Mouse (Mus musculus) hematopoietic stem cell, adult 5-6 weeks (primary cell): ENCODE results near the gene Ly6g6e. TPM values are rescaled to one million over a fixed set of nuclear protein-coding genes. Genes with fewer than 3 reads are reported as not detected.
"Not testable (repeated sequence)": the region's sequence is repeated elsewhere in the genome, so short reads cannot be mapped to it uniquely, and the experiment has no call there.

Experiments used
- ATAC-seq, 2 experiments: fragments of 125-278 bp in 1 of 2; replicated peaks in 1 of 2; 2 replicates each; pipeline ENCODE4 v1.8.0; 2016 to 2017; ENCODE audit warnings: inconsistent platforms in 2 of 2, mild to moderate bottlenecking in 2 of 2, moderate number of reproducible peaks in 2 of 2, low read depth in 1 of 2, moderate TSS enrichment in 1 of 2; ENCODE audit not compliant: low FRiP score in 2 of 2, poor library complexity in 2 of 2, severe bottlenecking in 2 of 2, insufficient read depth in 1 of 2, low TSS enrichment in 1 of 2
- total RNA-seq: library from RNA; stranded (forward); fragments of 172-1452, 232-1000 nt; gene quantifications from 2 replicates; pipeline ENCODE4 v1.2.3, GENCODE M21; 2017

Ly6g6e gene
- total RNA-seq, 1 experiment from 2014 or later = not detected

- ATAC-seq = peak; percentile 48 to 72
These were observed 38.6 kb downstream of the Ly6g6e start, which contains the start of gene Ly6g5b for GRCm38 (mm10) chr17:35115046-35116019. Ly6g5b (minus strand) TSS chr17:35115428.

- ATAC-seq = no peak; a peak in 1 of 4 replicates
These were observed 44.0 kb downstream of the Ly6g6e start for GRCm38 (mm10) chr17:35120745-35121142.

GRCm38 (mm10) chr17:35121143-35121799 lies 44.6 kb downstream of the Ly6g6e start, which contains the start of gene Gpank1:
Gpank1 (plus strand) TSS chr17:35121455.
- peak; percentile 88 to 89 for ATAC-seq

DNA sequence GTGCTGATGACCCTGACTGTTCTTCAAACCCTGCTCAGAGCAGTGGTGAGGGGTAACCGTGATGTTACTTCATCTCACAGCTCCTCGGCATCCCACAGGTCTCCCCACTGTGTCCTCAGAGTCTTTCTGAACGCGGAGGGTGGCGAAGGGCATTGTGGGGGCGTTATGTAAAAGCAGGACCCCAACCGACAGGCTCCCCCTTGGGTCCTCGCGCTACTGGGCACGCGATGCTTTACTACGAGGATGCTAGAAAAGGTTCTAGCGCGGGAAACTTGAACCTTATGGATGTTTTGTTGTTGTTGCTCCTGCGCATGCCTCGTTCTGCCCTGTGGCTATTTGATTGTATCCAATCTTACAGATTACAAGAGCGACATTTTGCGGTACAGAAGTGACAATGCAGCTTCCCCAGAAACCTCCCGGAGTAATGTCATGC lies 45.2 kb downstream of the Ly6g6e start, which contains the start of gene Csnk2b:
Gene Csnk2b (minus strand): TSS at position 183 of the 433 bp plus-strand sequence.
- peak in 1 of 2 experiments; percentile 11; a peak in 1 of 4 replicates for ATAC-seq

- ATAC-seq = not testable (repeated sequence)
These were observed 46.6 kb downstream of the Ly6g6e start for GRCm38 (mm10) chr17:35123287-35123686.

GRCm38 (mm10) chr17:35124261-35124896 lies 47.7 kb downstream of the Ly6g6e start:
- ATAC-seq = not testable (repeated sequence)

DNA sequence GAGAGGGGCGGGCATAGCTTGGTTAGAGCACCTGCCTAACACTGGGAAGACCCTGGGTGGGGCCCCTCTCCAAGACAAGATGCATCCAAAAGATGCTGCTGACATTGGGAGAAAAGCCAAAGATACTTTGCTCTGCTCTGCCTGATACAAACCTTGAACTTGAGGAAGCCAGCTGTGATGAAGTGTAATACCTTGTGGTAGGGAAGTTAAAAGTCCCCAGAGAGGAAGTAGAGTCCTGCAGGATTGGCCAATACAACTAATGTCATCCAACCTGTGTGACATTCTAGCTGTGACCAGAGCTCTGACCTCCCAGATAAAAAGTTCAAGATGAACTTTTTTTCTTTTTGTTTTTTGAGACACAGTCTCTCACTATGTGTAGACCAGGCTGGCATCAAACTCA lies 48.4 kb downstream of the Ly6g6e start:
- no peak; a peak in 1 of 4 replicates for ATAC-seq

DNA sequence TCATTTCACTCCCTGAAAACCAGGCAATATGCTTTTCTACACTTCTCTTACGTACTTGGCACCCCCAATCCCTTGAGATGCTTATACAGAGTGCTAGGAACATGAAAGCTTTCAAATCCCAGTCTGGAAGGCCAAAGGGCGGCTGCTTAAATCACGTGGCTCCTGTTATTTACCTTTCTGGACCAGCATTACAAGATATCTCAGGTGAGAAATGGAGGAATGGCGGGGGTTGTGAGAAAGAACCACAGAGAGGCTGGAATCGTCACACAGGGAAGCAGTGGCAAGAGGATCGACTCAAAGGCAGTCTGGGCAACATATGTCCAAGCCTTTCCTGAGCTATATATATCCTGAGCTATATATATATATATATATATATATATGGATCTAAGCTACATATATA lies 48.9 kb downstream of the Ly6g6e start:
- ATAC-seq = no peak

- peak; percentile 15 to 43; a peak in 2 of 4 replicates for ATAC-seq
These were observed 49.5 kb downstream of the Ly6g6e start, which contains the start of gene D17H6S53E for GRCm38 (mm10) chr17:35126206-35126611. D17H6S53E (plus strand) TSS chr17:35126373.

DNA sequence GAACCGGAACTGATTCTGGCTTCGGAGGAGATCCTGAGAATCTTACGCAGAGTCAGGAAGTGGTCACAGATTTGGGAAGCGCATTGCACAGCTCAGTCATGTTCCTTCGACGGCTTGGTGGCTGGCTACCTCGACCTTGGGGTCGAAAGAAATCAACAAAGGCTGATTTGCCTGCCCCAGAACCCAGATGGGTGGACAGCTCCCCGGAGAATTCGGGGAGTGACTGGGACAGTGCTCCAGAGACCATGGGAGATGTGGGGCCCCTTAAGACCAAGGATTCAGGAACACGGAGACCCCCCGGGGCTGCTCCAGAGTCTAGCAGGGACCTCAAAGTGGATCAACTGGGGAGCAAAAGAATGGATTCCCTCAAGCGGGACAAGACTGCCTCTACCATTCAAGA lies 50.3 kb downstream of the Ly6g6e start:
- no peak for ATAC-seq

Other genes starting within 250 kb of the Ly6g6e start
- 26.7 and 35.4 TPM in 2 replicates for gene Stk19, start 240.0 kb upstream of the Ly6g6e start, total RNA-seq
- gene Dxo, start 239.9 kb upstream of the Ly6g6e start, total RNA-seq = 16.4 and 18.6 TPM in 2 replicates
- gene Skiv2l, start 226.7 kb upstream of the Ly6g6e start, total RNA-seq = 44.0 and 55.5 TPM in 2 replicates
- gene Nelfe, start 226.5 kb upstream of the Ly6g6e start, total RNA-seq = 40.6 and 41.3 TPM in 2 replicates
- not detected in 2 replicates for gene Cfb, start 214.4 kb upstream of the Ly6g6e start, total RNA-seq
- 11.3 and 15.1 TPM in 2 replicates for gene Zbtb12, start 197.4 kb upstream of the Ly6g6e start, total RNA-seq
- not detected in 2 replicates for gene Gm20547, start 194.9 kb upstream of the Ly6g6e start, total RNA-seq
- 3.3 TPM in 1 of 2 replicates, not detected in the other for gene C2, start 178.6 kb upstream of the Ly6g6e start, total RNA-seq
- 106 and 109 TPM in 2 replicates for gene Ehmt2, start 178.4 kb upstream of the Ly6g6e start, total RNA-seq
- 0.19 TPM in 1 of 2 replicates, not detected in the other for gene Slc44a4, start 162.4 kb upstream of the Ly6g6e start, total RNA-seq
- gene Neu1, start 145.6 kb upstream of the Ly6g6e start, total RNA-seq = 6.9 and 12.1 TPM in 2 replicates
- gene Hspa1b, start 117.7 kb upstream of the Ly6g6e start, total RNA-seq = 18.4 and 24.7 TPM in 2 replicates
- 1.1 TPM in 1 of 2 replicates, not detected in the other for gene Gm20481, start 107.0 kb upstream of the Ly6g6e start, total RNA-seq
- 16.3 and 22.9 TPM in 2 replicates for gene Hspa1a, start 104.7 kb upstream of the Ly6g6e start, total RNA-seq
- 0.05 TPM in 1 of 2 replicates, not detected in the other for gene Hspa1l, start 104.2 kb upstream of the Ly6g6e start, total RNA-seq
- 28.5 and 39.0 TPM in 2 replicates for gene Lsm2, start 95.0 kb upstream of the Ly6g6e start, total RNA-seq
- 228 and 415 TPM in 2 replicates for gene Vars, start 75.9 kb upstream of the Ly6g6e start, total RNA-seq
- gene Vwa7, start 60.3 kb upstream of the Ly6g6e start, total RNA-seq = 0.38 and 0.45 TPM in 2 replicates
- 1.7 TPM in 1 of 2 replicates, not detected in the other for gene Sapcd1, start 48.9 kb upstream of the Ly6g6e start, total RNA-seq
- gene Msh5, start 30.2 kb upstream of the Ly6g6e start, total RNA-seq = 3.7 and 7.9 TPM in 2 replicates
- gene Clic1, start 26.9 kb upstream of the Ly6g6e start, total RNA-seq = 294 and 299 TPM in 2 replicates
- gene Ddah2, start 17.9 kb upstream of the Ly6g6e start, total RNA-seq = 27.4 and 32.3 TPM in 2 replicates
- not detected in 2 replicates for gene Ly6g6c, start 11.5 kb upstream of the Ly6g6e start, total RNA-seq
- gene Mpig6b, start 10.7 kb upstream of the Ly6g6e start, total RNA-seq = not detected in 2 replicates
- not detected in 2 replicates for gene Ly6g6d, start 1.2 kb downstream of the Ly6g6e start, total RNA-seq
- gene Ly6g6f, start 8.7 kb downstream of the Ly6g6e start, total RNA-seq = not detected in 2 replicates
- 25.9 and 30.0 TPM in 2 replicates for gene Abhd16a, start 12.4 kb downstream of the Ly6g6e start, total RNA-seq
- not detected in 2 replicates for gene Ly6g5c, start 31.4 kb downstream of the Ly6g6e start, total RNA-seq
- 1.6 TPM in 1 of 2 replicates, not detected in the other for gene Ly6g5b, start 38.5 kb downstream of the Ly6g6e start, total RNA-seq
- gene Gpank1, start 44.6 kb downstream of the Ly6g6e start, total RNA-seq = 31.2 and 35.1 TPM in 2 replicates
- 250 and 330 TPM in 2 replicates for gene Csnk2b, start 45.2 kb downstream of the Ly6g6e start, total RNA-seq
- gene D17H6S53E, start 49.5 kb downstream of the Ly6g6e start, total RNA-seq = 6.1 and 6.3 TPM in 2 replicates
- 0.38 TPM in 1 of 2 replicates, not detected in the other for gene Apom, start 55.1 kb downstream of the Ly6g6e start, total RNA-seq
- 109 and 121 TPM in 2 replicates for gene Bag6, start 58.3 kb downstream of the Ly6g6e start, total RNA-seq
- 61.3 and 65.9 TPM in 2 replicates for gene Prrc2a, start 88.0 kb downstream of the Ly6g6e start, total RNA-seq
- gene Aif1, start 99.2 kb downstream of the Ly6g6e start, total RNA-seq = 1.8 TPM in 1 of 2 replicates, not detected in the other
- gene Lst1, start 111.5 kb downstream of the Ly6g6e start, total RNA-seq = 85.1 and 145 TPM in 2 replicates
- gene Ltb, start 117.5 kb downstream of the Ly6g6e start, total RNA-seq = 31.4 and 64.0 TPM in 2 replicates
- 22.3 and 44.4 TPM in 2 replicates for gene Tnf, start 125.1 kb downstream of the Ly6g6e start, total RNA-seq
- not detected in 2 replicates for gene Lta, start 128.4 kb downstream of the Ly6g6e start, total RNA-seq
- gene Gm16181, start 143.9 kb downstream of the Ly6g6e start, total RNA-seq = 3.1 TPM in 1 of 2 replicates, not detected in the other
- 3.8 and 5.2 TPM in 2 replicates for gene Atp6v1g2, start 156.8 kb downstream of the Ly6g6e start, total RNA-seq
- 4.3 and 15.9 TPM in 2 replicates for gene Nfkbil1, start 158.9 kb downstream of the Ly6g6e start, total RNA-seq
- 207 and 226 TPM in 2 replicates for gene Ddx39b, start 164.8 kb downstream of the Ly6g6e start, total RNA-seq
- 627 and 791 TPM in 2 replicates for gene H2-D1, start 185.8 kb downstream of the Ly6g6e start, total RNA-seq
- gene H2-Q1, start 243.5 kb downstream of the Ly6g6e start, total RNA-seq = 0.25 TPM in 1 of 2 replicates, not detected in the other